Mouse (Mus musculus): ENCODE data around the gene Stk24. TPM values are rescaled to one million over a fixed set of nuclear protein-coding genes. Genes with fewer than 3 reads are reported as not detected.

The Stk24 gene
- polyA plus RNA-seq, 1 experiment from 2014 or later, result 35.1 TPM

DNA sequence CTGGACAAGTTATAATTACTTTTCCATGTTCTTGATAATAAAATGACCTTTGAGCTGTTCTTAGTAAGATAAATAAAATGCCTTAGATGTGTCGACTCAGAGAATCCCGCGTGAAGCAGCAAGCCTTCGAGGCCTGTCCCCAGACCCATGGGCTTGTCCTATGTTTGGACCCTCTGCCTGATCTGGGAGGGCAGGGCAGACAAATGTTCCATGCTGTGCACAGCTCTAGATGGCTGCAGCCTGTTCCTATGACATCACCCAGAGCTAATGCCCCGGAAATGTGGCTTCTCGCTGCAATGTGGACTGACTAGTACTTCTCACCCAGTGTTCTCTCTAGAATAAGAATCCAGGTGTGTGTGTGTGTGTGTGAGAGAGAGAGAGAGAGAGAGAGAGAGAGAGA, 115.4 kb downstream of the Stk24 start:
- no peak overlapping the region for H3K9ac ChIP-seq
- no peaks in the 10 kb centered on the region for H3K4me1 ChIP-seq
- H3K4me3 ChIP-seq, result no peak overlapping the region
- ATAC-seq (ENCODE audit: low FRiP score, low read depth), result no peak
- peaks cover 90% of the 10 kb centered on the region for H3K36me3 ChIP-seq
- WGBS, result 84% methylated on average over 6 of the region's 6 CpGs
- H3K4me2 ChIP-seq (replicated peaks), result no peak overlapping the region
- no peak overlapping the region for H3K27ac ChIP-seq
- H3K9me3 ChIP-seq, result no peaks in the 10 kb centered on the region
- no peaks in the 10 kb centered on the region for H3K27me3 ChIP-seq

DNA sequence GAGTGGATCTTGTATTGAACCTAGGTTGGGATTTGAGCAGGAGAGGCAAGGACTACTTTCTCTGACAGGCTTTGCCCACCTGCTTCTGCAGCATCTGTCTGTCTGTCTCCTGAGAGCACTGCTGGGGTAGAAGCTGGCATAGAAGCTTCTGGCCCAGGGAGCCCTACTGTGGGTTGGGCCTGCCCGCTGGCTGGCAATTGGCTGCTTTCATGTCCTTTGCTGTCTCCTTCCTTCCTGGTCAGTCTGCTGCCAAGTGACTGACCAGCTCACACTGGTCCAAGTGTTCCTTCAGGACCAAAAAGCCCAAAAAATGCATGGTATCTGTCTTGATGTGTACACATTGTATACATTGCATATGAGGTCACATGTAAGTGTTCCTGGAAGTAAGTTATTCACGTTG, 115.9 kb downstream of the Stk24 start:
- Histone ChIP-seq H3K4me3 (no peak overlapping the region), H3K4me1 (no peaks in the 10 kb centered on the region), H3K27me3 (no peaks in the 10 kb centered on the region), H3K4me2 (replicated peaks) (no peak overlapping the region), H3K9ac (no peak overlapping the region), H3K9me3 (no peaks in the 10 kb centered on the region), H3K27ac (0 out of 2 replicates have a peak overlapping the region, but pooled peaks have one; percentile 10), H3K36me3 (peaks cover 89% of the 10 kb centered on the region)
- ATAC-seq (ENCODE audit: low FRiP score, low read depth), result no peak
- 87% methylated on average over 2 of the region's 2 CpGs for WGBS

DNA sequence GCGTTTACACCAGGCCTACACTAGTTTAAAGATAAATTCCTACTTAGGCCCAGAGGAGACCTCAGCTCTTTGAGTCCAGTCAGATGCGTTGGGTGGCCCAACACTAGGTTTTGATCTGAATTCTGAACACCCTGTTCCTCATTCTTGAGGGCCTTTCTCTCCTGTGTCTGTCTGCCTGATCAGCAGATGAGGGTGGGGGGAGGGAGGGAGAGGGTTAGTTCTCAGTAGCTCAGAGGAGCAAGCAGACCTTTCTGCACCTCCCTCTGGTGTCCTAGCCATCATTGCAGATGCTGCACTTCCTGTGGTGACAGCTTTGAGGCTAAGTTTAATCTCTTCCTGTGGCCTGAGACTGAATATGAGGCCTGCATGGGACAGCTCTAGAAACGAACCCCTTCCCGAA, 117.2 kb downstream of the Stk24 start:
- Histone ChIP-seq H3K4me3 (no peak overlapping the region), H3K36me3 (peaks cover 91% of the 10 kb centered on the region), H3K9me3 (no peaks in the 10 kb centered on the region), H3K9ac (no peak overlapping the region), H3K27ac (no peak overlapping the region), H3K4me1 (no peaks in the 10 kb centered on the region), H3K27me3 (no peaks in the 10 kb centered on the region), H3K4me2 (replicated peaks) (no peak overlapping the region)
- WGBS, result 73% methylated on average over 4 of the region's 4 CpGs
- no peak for ATAC-seq (ENCODE audit: low FRiP score, low read depth)

DNA sequence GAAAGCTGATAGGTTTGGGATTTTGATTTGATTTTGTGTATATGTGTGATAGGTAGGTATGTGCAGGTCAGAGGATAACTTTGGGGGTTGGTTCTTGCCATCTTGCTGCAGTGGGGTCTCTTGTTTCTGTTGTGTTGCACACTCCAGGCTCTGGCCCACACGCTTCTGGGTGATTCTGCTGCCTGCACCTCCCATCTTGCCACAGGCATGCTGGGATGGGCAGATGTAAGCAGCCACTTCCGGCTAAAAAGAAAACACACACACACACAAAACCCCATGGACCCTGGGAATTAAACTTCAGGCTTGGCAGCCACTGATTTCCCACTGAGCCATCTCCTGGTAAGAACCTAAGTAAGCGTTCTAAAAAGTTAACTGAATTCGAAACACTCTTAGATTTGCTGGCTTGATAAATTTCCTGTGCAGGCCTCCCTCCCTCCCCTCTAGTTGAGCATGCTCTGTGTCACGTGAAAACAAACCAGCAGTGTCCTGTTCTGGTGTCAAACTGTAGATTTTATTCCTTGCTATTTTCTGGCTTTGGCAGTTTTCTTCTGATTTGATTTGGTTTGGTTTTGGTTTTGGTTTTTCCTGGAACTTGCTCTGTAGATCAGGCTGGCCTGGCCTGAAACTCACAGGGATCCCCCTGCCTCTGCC, 118.5 kb downstream of the Stk24 start:
- no peak for ATAC-seq (ENCODE audit: low FRiP score, low read depth)
- Histone ChIP-seq H3K9me3 (no peaks in the 10 kb centered on the region), H3K4me2 (replicated peaks) (no peak overlapping the region), H3K27ac (no peak overlapping the region), H3K4me3 (no peak overlapping the region), H3K4me1 (no peaks in the 10 kb centered on the region), H3K36me3 (peaks cover 90% of the 10 kb centered on the region), H3K9ac (no peak overlapping the region), H3K27me3 (no peaks in the 10 kb centered on the region)
- 75% methylated on average over 5 of the region's 5 CpGs for WGBS

DNA sequence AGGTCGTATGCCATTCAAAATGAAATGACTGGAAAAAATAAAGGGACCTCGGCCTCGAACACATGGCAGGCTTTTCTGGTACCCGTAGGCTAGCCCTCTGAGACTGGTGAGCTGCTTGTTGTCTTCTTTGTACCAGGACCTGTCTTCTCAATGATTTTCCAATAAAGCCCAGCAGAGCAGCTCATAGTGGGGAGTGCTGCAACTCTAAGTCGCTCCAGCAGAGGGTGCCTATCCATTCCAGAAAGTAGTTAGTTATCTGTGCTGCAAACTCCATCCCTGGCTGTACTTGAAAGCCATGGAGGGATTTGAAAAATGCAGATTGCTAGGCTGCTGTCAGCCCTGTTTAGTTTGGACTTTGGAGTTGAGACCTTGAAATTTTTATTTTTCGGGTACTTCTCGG, 120.0 kb downstream of the Stk24 start:
- no peak for ATAC-seq (ENCODE audit: low FRiP score, low read depth)
- peaks cover 89% of the 10 kb centered on the region for H3K36me3 ChIP-seq

DNA sequence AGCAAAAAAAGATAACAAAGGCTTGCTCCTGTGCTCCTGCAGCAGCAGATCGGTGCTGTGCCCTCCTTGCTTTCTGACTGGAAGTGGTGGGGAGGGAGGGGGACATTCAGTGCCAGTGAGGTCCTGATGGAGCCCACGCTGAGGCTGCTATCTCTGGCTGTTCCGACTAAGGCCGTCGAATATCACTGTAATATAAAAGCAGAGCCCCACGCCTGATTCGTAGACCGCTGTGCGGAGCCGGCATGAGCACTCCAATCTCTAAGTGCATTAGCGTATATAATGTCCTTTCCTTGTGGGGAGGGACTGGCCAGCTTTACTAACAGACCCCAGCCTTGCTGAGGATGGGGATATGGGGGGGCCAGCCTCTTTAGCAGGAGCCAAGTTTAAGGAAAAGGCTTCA, 120.5 kb downstream of the Stk24 start:
- H3K27me3 ChIP-seq, result no peaks in the 10 kb centered on the region
- H3K9ac ChIP-seq, result no peak overlapping the region
- H3K27ac ChIP-seq, result no peak overlapping the region; the same call in 1 of the 2 replicates
- H3K4me2 ChIP-seq (replicated peaks), result no peak overlapping the region
- H3K4me1 ChIP-seq, result no peaks in the 10 kb centered on the region
- no peak for ATAC-seq (ENCODE audit: low FRiP score, low read depth)
- peaks cover 89% of the 10 kb centered on the region for H3K36me3 ChIP-seq
- WGBS, result 86% methylated on average over 11 of the region's 11 CpGs
- no peak overlapping the region for H3K4me3 ChIP-seq
- no peaks in the 10 kb centered on the region for H3K9me3 ChIP-seq

More for the DNA sequence above, 120.0 kb downstream of the Stk24 start:
- WGBS, result 60% methylated on average over 7 of the region's 7 CpGs
- Histone ChIP-seq H3K27ac (no peak overlapping the region), H3K9ac (no peak overlapping the region), H3K9me3 (no peaks in the 10 kb centered on the region), H3K4me1 (no peaks in the 10 kb centered on the region), H3K27me3 (no peaks in the 10 kb centered on the region), H3K4me3 (no peak overlapping the region), H3K4me2 (replicated peaks) (no peak overlapping the region)

DNA sequence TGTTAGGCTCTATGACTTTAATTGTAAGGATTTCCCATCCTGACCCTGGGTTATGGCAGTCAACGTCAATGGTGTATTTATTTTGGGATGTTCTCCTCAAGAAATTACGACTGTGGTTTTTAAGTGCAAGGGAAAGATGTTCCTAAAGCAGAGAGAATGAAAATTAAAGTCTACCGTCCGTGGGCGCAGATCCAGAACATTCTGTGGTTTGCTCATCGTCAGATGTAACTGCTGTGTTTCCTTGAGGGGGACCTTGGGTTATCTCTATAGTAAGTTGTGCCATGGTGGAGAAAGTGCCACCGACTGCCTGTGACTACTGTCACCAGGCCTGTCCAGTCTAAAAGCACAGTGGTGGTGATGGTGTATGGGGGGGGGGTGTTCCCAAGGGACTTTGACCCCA, 122.9 kb downstream of the Stk24 start:
- no peak for ATAC-seq (ENCODE audit: low FRiP score, low read depth)

DNA sequence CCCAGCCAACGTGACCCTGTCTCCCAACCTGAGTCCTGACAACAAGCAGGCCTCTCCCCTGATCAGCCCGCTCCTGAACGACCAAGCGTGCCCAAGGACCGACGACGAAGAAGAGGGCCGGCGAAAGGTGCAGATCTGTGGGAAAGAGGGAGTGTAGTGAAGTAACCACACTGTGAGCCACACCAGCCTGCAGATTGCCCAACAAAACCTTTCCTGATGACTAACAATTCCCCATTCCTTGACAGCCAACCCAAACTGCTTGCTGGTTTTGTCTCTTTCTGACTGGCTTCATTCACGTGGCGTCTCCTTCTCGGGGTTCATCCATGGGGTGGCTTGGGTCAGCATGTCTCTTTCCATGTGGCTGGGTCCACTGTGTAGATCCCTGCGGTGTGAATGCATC, 124.3 kb downstream of the Stk24 start:
- H3K36me3 ChIP-seq, result peaks cover 84% of the 10 kb centered on the region
- no peak overlapping the region for H3K4me2 ChIP-seq (replicated peaks)
- H3K4me1 ChIP-seq, result no peaks in the 10 kb centered on the region
- no peak overlapping the region for H3K27ac ChIP-seq
- H3K4me3 ChIP-seq, result no peak overlapping the region
- H3K9me3 ChIP-seq, result no peaks in the 10 kb centered on the region
- ATAC-seq (ENCODE audit: low FRiP score, low read depth), result no peak
- H3K9ac ChIP-seq, result no peak overlapping the region
- H3K27me3 ChIP-seq, result no peaks in the 10 kb centered on the region
- 89% methylated on average over 13 of the region's 13 CpGs for WGBS

More for the DNA sequence above, 122.9 kb downstream of the Stk24 start:
- no peak overlapping the region for H3K4me3 ChIP-seq
- H3K9ac ChIP-seq, result no peak overlapping the region
- 92% methylated on average over 7 of the region's 7 CpGs for WGBS
- H3K27ac ChIP-seq, result no peak overlapping the region
- H3K4me2 ChIP-seq (replicated peaks), result no peak overlapping the region
- no peaks in the 10 kb centered on the region for H3K27me3 ChIP-seq
- H3K4me1 ChIP-seq, result no peaks in the 10 kb centered on the region
- H3K36me3 ChIP-seq, result peaks cover 86% of the 10 kb centered on the region
- no peaks in the 10 kb centered on the region for H3K9me3 ChIP-seq

DNA sequence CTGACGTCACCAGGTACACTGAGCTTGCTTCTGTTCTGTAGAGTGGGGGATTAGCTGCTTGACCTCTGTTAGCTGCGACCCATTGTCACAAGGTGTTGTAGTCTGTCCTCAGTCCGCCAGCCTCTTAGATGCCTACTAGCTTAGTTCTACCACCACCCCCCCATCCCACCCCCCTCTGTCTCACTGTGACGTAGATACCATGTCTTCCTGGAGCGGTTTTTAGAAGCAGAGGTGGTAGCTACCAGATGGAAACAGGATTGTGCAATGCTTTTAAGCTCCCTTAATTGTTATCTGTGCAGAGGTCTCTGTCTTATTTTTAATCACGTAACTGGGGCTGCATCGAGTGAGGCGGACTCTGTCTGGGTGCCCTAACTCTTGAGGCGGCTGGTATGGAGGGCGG, 124.9 kb downstream of the Stk24 start:
- WGBS, result 93% methylated on average over 10 of the region's 10 CpGs
- no peak for ATAC-seq (ENCODE audit: low FRiP score, low read depth)
- Histone ChIP-seq H3K4me1 (no peaks in the 10 kb centered on the region), H3K4me3 (no peak overlapping the region), H3K9ac (no peak overlapping the region), H3K9me3 (no peaks in the 10 kb centered on the region), H3K4me2 (replicated peaks) (no peak overlapping the region), H3K27ac (no peak overlapping the region), H3K27me3 (no peaks in the 10 kb centered on the region), H3K36me3 (peaks cover 86% of the 10 kb centered on the region)

DNA sequence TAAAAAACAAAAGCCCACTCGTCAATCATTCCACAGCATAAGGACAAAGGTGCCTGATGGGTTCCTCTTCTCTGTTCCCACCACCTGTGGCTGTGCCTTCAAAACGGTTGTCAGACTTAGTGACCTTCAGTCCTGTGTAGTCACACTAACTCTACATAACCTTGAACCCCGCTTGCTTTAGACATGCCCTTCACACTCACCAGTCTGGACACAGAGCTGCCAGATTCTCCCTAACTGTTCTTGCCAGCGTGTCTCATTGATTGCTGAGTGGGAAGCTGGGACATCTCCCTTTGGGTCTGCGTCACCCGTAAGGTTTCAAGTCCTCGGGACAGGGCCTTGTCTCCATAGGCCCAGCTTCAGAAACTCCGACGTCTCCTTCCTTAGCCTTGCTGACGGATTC, 127.3 kb downstream of the Stk24 start:
- Histone ChIP-seq H3K27me3 (no peaks in the 10 kb centered on the region), H3K9ac (no peak overlapping the region), H3K4me2 (replicated peaks) (no peak overlapping the region), H3K27ac (no peak overlapping the region), H3K4me1 (peaks cover 20% of the 10 kb centered on the region), H3K36me3 (peaks cover 78% of the 10 kb centered on the region), H3K4me3 (no peak overlapping the region), H3K9me3 (no peaks in the 10 kb centered on the region)
- no peak for ATAC-seq (ENCODE audit: low FRiP score, low read depth)
- 88% methylated on average over 10 of the region's 10 CpGs for WGBS

DNA sequence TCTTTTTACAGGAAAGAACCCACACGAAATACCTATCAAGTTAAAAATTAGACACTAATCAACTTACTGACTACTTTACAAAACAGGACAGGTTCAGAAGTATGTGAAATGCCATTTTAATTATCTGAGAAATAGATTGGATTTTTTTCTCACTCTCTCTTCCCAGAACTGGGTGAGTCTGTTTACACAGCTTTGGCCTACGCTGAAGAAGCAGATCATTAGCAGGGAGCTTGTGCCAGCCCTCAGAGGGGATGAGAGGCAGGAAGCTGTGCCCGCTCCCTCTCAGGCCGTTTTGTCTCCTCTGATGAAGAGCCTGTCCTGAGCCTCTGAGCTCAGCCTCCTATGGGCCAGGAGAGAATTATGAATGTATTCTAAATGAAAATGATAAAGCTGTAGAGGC, 128.1 kb downstream of the Stk24 start:
- 71% methylated on average over 4 of the region's 4 CpGs for WGBS
- H3K9ac ChIP-seq, result no peak overlapping the region
- H3K27ac ChIP-seq, result no peak overlapping the region
- no peaks in the 10 kb centered on the region for H3K27me3 ChIP-seq
- peaks cover 25% of the 10 kb centered on the region for H3K4me1 ChIP-seq
- no peak overlapping the region for H3K4me2 ChIP-seq (replicated peaks)
- no peaks in the 10 kb centered on the region for H3K9me3 ChIP-seq
- peaks cover 70% of the 10 kb centered on the region for H3K36me3 ChIP-seq
- no peak overlapping the region for H3K4me3 ChIP-seq
- no peak for ATAC-seq (ENCODE audit: low FRiP score, low read depth)

DNA sequence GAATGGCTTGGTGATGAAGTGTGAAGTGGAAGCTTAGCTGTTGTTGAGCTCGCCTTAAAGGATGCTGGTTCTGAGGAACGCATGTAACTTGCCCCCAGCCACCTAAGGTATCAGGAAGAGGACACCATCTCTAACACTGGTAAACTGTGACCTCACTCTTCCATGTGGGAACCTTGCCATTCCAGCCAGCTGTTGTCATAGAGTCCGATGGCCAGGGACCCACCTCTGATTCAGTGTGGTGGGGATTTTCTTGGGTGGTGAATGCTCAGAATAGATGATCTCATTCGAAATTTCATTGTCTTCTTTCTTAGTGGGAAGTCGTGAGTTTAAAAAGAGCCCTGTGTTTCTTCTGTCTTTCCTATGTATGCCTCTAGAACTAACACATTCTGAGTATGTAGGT, 128.7 kb downstream of the Stk24 start:
- no peak overlapping the region for H3K4me3 ChIP-seq
- H3K9ac ChIP-seq, result no peak overlapping the region
- H3K4me1 ChIP-seq, result peaks cover 31% of the 10 kb centered on the region
- H3K27me3 ChIP-seq, result no peaks in the 10 kb centered on the region
- H3K4me2 ChIP-seq (replicated peaks), result no peak overlapping the region
- ATAC-seq (ENCODE audit: low FRiP score, low read depth), result no peak
- H3K27ac ChIP-seq, result no peak overlapping the region
- no peaks in the 10 kb centered on the region for H3K9me3 ChIP-seq
- 91% methylated on average over 5 of the region's 5 CpGs for WGBS
- H3K36me3 ChIP-seq, result peaks cover 66% of the 10 kb centered on the region

DNA sequence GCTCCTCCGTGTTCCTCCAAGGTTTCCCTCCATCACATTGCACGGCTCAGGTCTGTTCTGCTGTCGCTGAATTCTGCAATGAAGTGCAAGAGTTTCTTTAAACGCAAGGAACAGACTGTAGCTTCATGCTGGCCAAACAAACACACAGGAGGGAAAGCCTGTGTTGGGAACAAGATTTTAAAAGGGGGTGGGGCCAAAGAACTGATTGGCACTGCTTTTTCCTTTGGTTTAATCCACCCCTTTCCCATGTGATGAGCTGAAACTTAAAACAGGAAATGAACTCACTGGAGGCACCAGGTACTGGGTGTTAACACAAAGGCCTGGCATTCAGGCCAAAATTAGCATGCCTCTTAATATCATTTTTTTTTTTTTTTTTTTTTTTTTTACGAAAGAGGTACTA, 131.5 kb downstream of the Stk24 start:
- Histone ChIP-seq H3K4me2 (replicated peaks) (peak overlapping the region; percentile 27), H3K9ac (peak overlapping the region; percentile 40; the same call in 1 of the 2 replicates), H3K27me3 (no peaks in the 10 kb centered on the region), H3K4me1 (peaks cover 52% of the 10 kb centered on the region), H3K4me3 (no peak overlapping the region), H3K36me3 (peaks cover 55% of the 10 kb centered on the region), H3K9me3 (no peaks in the 10 kb centered on the region), H3K27ac (peak overlapping the region; percentile 93)
- no peak for ATAC-seq (ENCODE audit: low FRiP score, low read depth)
- WGBS, result 45% methylated on average over 5 of the region's 5 CpGs

Data from limb, embryonic 13.5 days (tissue).